Mouse (Mus musculus) monocyte, adult 5-6 weeks (primary cell): Measurements from ENCODE around the gene Wdr93. TPM values are rescaled to one million over a fixed set of nuclear protein-coding genes. Genes with fewer than 3 reads are reported as not detected.
"Not testable (repeated sequence)": the region's sequence is repeated elsewhere in the genome, so short reads cannot be mapped to it uniquely, and the experiment has no call there.

ENCODE experiments used
- ATAC-seq: fragments of 153-309, 156-312 bp; replicated peaks from 2 replicates; pipeline ENCODE4 v1.8.0; 2017; ENCODE audit warnings: mild to moderate bottlenecking; ENCODE audit not compliant: low TSS enrichment, insufficient number of reproducible peaks, severe bottlenecking, poor library complexity, low FRiP score
- total RNA-seq: library from RNA; stranded (forward); fragments of 200-1000, 200-491, 200-594 nt; gene quantifications from 3 replicates; pipeline ENCODE4 v1.2.3, GENCODE M21; 2017

Wdr93 gene
- total RNA-seq, 1 experiment from 2014 or later: not detected

GRCm38 (mm10) chr7:79744051-79744450, 1.1 kb downstream of the Wdr93 start:
- no peak for ATAC-seq

- no peak for ATAC-seq
Observed at GRCm38 (mm10) chr7:79744585-79744984, 1.6 kb downstream of the Wdr93 start.

- ATAC-seq: no peak
Observed at GRCm38 (mm10) chr7:79747659-79748058, 4.7 kb downstream of the Wdr93 start.

GRCm38 (mm10) chr7:79749511-79749910, 6.5 kb downstream of the Wdr93 start:
- ATAC-seq: no peak

GRCm38 (mm10) chr7:79756334-79756733, 13.4 kb downstream of the Wdr93 start:
- no peak for ATAC-seq

- ATAC-seq: no peak
Observed at GRCm38 (mm10) chr7:79758176-79758575, 15.2 kb downstream of the Wdr93 start.

GRCm38 (mm10) chr7:79759766-79760165, 16.8 kb downstream of the Wdr93 start:
- ATAC-seq: no peak

- ATAC-seq: no peak
Observed at GRCm38 (mm10) chr7:79761124-79761876, 18.3 kb downstream of the Wdr93 start.

- no peak for ATAC-seq
Observed at GRCm38 (mm10) chr7:79762106-79762505, 19.1 kb downstream of the Wdr93 start.

- ATAC-seq: no peak
Observed at GRCm38 (mm10) chr7:79765991-79766390, 23.0 kb downstream of the Wdr93 start.

- ATAC-seq: no peak
Observed at GRCm38 (mm10) chr7:79769664-79770063, 26.7 kb downstream of the Wdr93 start.

GRCm38 (mm10) chr7:79771561-79772512, 28.9 kb downstream of the Wdr93 start:
- ATAC-seq: no peak

- peak; percentile 90 for ATAC-seq
Observed at GRCm38 (mm10) chr7:79780647-79781626, 38.0 kb downstream of the Wdr93 start.

GRCm38 (mm10) chr7:79781826-79782515, 39.0 kb downstream of the Wdr93 start:
- no peak for ATAC-seq

- no peak for ATAC-seq
Observed at GRCm38 (mm10) chr7:79782516-79782855, 39.5 kb downstream of the Wdr93 start.

- peak; percentile 72 for ATAC-seq
Observed at GRCm38 (mm10) chr7:79786295-79786694, 43.3 kb downstream of the Wdr93 start.

- ATAC-seq: not testable (repeated sequence)
Observed at GRCm38 (mm10) chr7:79789812-79790211, 46.8 kb downstream of the Wdr93 start.
